Mouse (Mus musculus) cortical plate, adult 2 months (tissue): ENCODE measurements around the gene Dgki.

Experiments
- CTCF ChIP-seq: fragments of 200-500 bp; IDR thresholded peaks from 2 replicates; pipeline ENCODE4 v1.5.1; 2011; ENCODE audit warnings: mild to moderate bottlenecking, control low read depth, low read length; ENCODE audit not compliant: insufficient read depth; ENCODE audit errors: extremely low read depth
- POLR2A ChIP-seq: fragments of 200-500 bp; IDR thresholded peaks from 2 replicates; pipeline ENCODE4 v1.6.1; 2011; ENCODE audit warnings: mild to moderate bottlenecking, low read length, control low read depth; ENCODE audit not compliant: insufficient read depth; ENCODE audit errors: extremely low read depth

GRCm38 (mm10) chr6:37252536-37252935, 47.4 kb downstream of the Dgki start:
- TF ChIP-seq POLR2A (no peak), CTCF (no peak)
